15 mouse cellular contexts compared by ENCODE assay signal in the genomic region with DNA sequence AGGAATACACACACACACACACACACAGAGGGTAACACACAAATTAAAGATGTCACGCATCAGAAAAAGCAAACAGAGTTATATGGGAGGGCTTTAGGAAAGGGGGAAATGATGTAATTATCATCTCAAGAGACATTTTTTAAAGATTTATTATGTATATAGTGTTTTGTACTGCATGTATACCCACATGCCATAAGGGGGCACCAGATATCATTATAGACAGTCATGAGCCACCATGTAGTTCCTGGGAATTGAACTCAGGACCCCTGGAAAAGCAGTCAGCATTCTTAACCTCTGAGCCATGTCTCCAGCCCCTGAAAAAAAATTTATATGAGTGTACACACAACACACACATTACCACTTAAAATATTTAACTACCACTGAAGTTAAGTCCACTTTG. TPM values are rescaled to one million over a fixed set of nuclear protein-coding genes. Genes with fewer than 3 reads are reported as not detected.
DNase-seq lines count a peak whose midpoint lies in the region; ATAC-seq and TF ChIP-seq lines count a peak whose summit lies in the region.
"Had no signal": no experiment of that assay in that cellular context is flagged by ENCODE, and none has a peak within 500 bp of the region (broad histone marks: within the 10 kb centered on the region; RNA-seq: fewer than 3 reads in every experiment).

No protein-coding gene starts in this region.

- 89% methylated on average over 1 of the region's 1 CpGs for WGBS in forebrain, postnatal 0 days
- WGBS in forebrain, embryonic 16.5 days, result 85% methylated on average over 1 of the region's 1 CpGs
- WGBS in hindbrain, postnatal 0 days, result 90% methylated on average over 1 of the region's 1 CpGs
- WGBS in hindbrain, embryonic 10.5 days, result 98% methylated on average over 1 of the region's 1 CpGs

- 0 out of 2 replicates have a peak, but pooled peaks have one; percentile 10 for TF ChIP-seq CTCF in forebrain, postnatal 0 days (IDR thresholded peaks at IDR 0.05; ENCODE audit: low read depth)
- TF ChIP-seq CTCF in hindbrain, postnatal 0 days (IDR thresholded peaks at IDR 0.05; ENCODE audit: low read depth), result 0 out of 2 replicates have a peak, but pooled peaks have one; percentile 1
- peak; percentile 45 for TF ChIP-seq CTCF in Patski (IDR thresholded peaks at IDR 0.05)

- in situ Hi-C loops in Patski (cut with MboI; ENCODE audit: low pct_unique_long_range_greater_than_20kb), result no loop called here

- no peaks in the 10 kb centered on the region for H3K4me1 ChIP-seq in forebrain, postnatal 0 days (ENCODE audit: insufficient read depth)
- no peaks in the 10 kb centered on the region for H3K4me1 ChIP-seq in forebrain, embryonic 16.5 days (replicated peaks; ENCODE audit: control insufficient read depth, insufficient read depth, low read length)
- no peaks in the 10 kb centered on the region for H3K4me1 ChIP-seq in hindbrain, postnatal 0 days (ENCODE audit: insufficient read depth, low read length)
- H3K4me1 ChIP-seq in hindbrain, embryonic 10.5 days (replicated peaks), result no peaks in the 10 kb centered on the region
- H3K4me1 ChIP-seq: lung, embryonic 15.5 days had no signal

- no peak overlapping the region for H3K27ac ChIP-seq in forebrain, postnatal 0 days (ENCODE audit: low read depth, low read length)
- H3K27ac ChIP-seq in forebrain, embryonic 16.5 days (ENCODE audit: low read length), result no peak overlapping the region
- H3K27ac ChIP-seq in hindbrain, postnatal 0 days, result no peak overlapping the region
- H3K27ac ChIP-seq in hindbrain, embryonic 10.5 days, result no peak overlapping the region
- H3K27ac ChIP-seq: lung, embryonic 15.5 days had no signal

- H3K9me3 ChIP-seq in forebrain, postnatal 0 days (ENCODE audit: low read length), result no peaks in the 10 kb centered on the region
- no peaks in the 10 kb centered on the region for H3K9me3 ChIP-seq in forebrain, embryonic 16.5 days (ENCODE audit: control insufficient read depth, low read length)
- H3K9me3 ChIP-seq in hindbrain, postnatal 0 days (ENCODE audit: low read length), result no peaks in the 10 kb centered on the region
- H3K9me3 ChIP-seq in hindbrain, embryonic 10.5 days, result no peaks in the 10 kb centered on the region
- H3K9me3 ChIP-seq: lung, embryonic 15.5 days had no signal

- ATAC-seq in forebrain, postnatal 0 days, result no peak
- ATAC-seq in forebrain, embryonic 16.5 days, result no peak
- ATAC-seq in hindbrain, postnatal 0 days, result no peak
- no peak for ATAC-seq in Patski
- ATAC-seq: forebrain, embryonic 14.5 days had no signal

- H3K4me2 ChIP-seq in forebrain, postnatal 0 days (ENCODE audit: low read depth), result no peak overlapping the region
- H3K4me2 ChIP-seq in forebrain, embryonic 16.5 days (ENCODE audit: low read length), result no peak overlapping the region
- H3K4me2 ChIP-seq in hindbrain, postnatal 0 days (ENCODE audit: low read depth, low read length), result no peak overlapping the region
- H3K4me2 ChIP-seq: lung, embryonic 15.5 days had no signal

- peaks cover 19% of the 10 kb centered on the region for H3K36me3 ChIP-seq in forebrain, postnatal 0 days (ENCODE audit: insufficient read depth)
- H3K36me3 ChIP-seq in forebrain, embryonic 16.5 days (ENCODE audit: control insufficient read depth, insufficient read depth), result peaks cover 16% of the 10 kb centered on the region
- peaks cover 12% of the 10 kb centered on the region; the same call in 1 of the 2 replicates for H3K36me3 ChIP-seq in hindbrain, postnatal 0 days (ENCODE audit: insufficient read depth, low read length)
- H3K36me3 ChIP-seq in hindbrain, embryonic 10.5 days, result peaks cover 46% of the 10 kb centered on the region

- no peak overlapping the region for H3K4me3 ChIP-seq in forebrain, postnatal 0 days (ENCODE audit: low read depth, low read length)
- H3K4me3 ChIP-seq in forebrain, embryonic 16.5 days (replicated peaks; ENCODE audit: low read length), result no peak overlapping the region
- H3K4me3 ChIP-seq in hindbrain, postnatal 0 days (ENCODE audit: low read length), result no peak overlapping the region
- no peak overlapping the region for H3K4me3 ChIP-seq in hindbrain, embryonic 10.5 days
- H3K4me3 ChIP-seq: lung, embryonic 15.5 days had no signal

- CTCF ChIA-PET in Patski (lab: Charles Lee), result interaction anchor here (0.9 kb wide), 1 partner anchor 8 kb away, joined by 5 read pairs; no protein-coding TSS in a partner anchor

- no peak for DNase-seq in forebrain, postnatal 0 days
- no peak for DNase-seq in hindbrain, postnatal 0 days (ENCODE audit: low spot score)
- DNase-seq in hindbrain, embryonic 10.5 days (ENCODE audit: low spot score), result no peak
- peak; percentile 59 for DNase-seq in 3T3-L1 (ENCODE audit: low read depth, low spot score)
- DNase-seq in Patski (ENCODE audit: low read depth, low spot score), result no peak
- DNase-seq in cerebellum, postnatal 25 days, result no peak
- no peak for DNase-seq in cerebellum, postnatal 36 days
- DNase-seq: adrenal gland, adult 8-10 months; cerebellum, postnatal 14 days; gastrocnemius, postnatal 25 days; kidney, postnatal 36 days; right cerebral cortex, postnatal 4 days had no signal

- no peaks in the 10 kb centered on the region for H3K27me3 ChIP-seq in forebrain, postnatal 0 days (ENCODE audit: insufficient read depth, low read length)
- no peaks in the 10 kb centered on the region for H3K27me3 ChIP-seq in forebrain, embryonic 16.5 days (replicated peaks; ENCODE audit: control insufficient read depth, insufficient read depth, low read length)
- H3K27me3 ChIP-seq in hindbrain, postnatal 0 days (ENCODE audit: insufficient read depth, low read length), result no peaks in the 10 kb centered on the region
- no peaks in the 10 kb centered on the region for H3K27me3 ChIP-seq in hindbrain, embryonic 10.5 days (ENCODE audit: insufficient read depth, poor library complexity, severe bottlenecking)
- no peaks in the 10 kb centered on the region for H3K27me3 ChIP-seq in Patski
- H3K27me3 ChIP-seq: lung, embryonic 15.5 days had no signal

- POLR2A ChIA-PET in Patski (lab: Charles Lee), result no interaction called here

- no peak overlapping the region for H3K9ac ChIP-seq in forebrain, postnatal 0 days
- no peak overlapping the region for H3K9ac ChIP-seq in forebrain, embryonic 16.5 days (replicated peaks; ENCODE audit: low read depth, low read length)
- H3K9ac ChIP-seq in hindbrain, postnatal 0 days (replicated peaks; ENCODE audit: low read length), result no peak overlapping the region
- H3K9ac ChIP-seq: lung, embryonic 15.5 days had no signal

RNA-seq across cellular contexts. Expression of a gene that starts 32.4 kb away (rescaled TPM):
- 32.2 and 34.9 TPM in 2 replicates for total RNA-seq in forebrain, postnatal 0 days (2014; rRNA removed)
- polyA plus RNA-seq in forebrain, postnatal 0 days (2015; fragmentation: Nextera tagmentation; extraction: Ambion mirVana), result 37.3 and 37.7 TPM in 2 replicates
- polyA plus RNA-seq in forebrain, embryonic 16.5 days (2015; fragmentation: Nextera tagmentation; extraction: Ambion mirVana), result 48.2 and 56.7 TPM in 2 replicates
- 21.6 and 22.3 TPM in 2 replicates for total RNA-seq in hindbrain, postnatal 0 days (2014; rRNA removed)
- 45.9 and 51.5 TPM in 2 replicates for polyA plus RNA-seq in hindbrain, postnatal 0 days (2015; fragmentation: Nextera tagmentation; extraction: Ambion mirVana)
- 68.2 and 78.5 TPM in 2 replicates for polyA plus RNA-seq in hindbrain, embryonic 10.5 days (2016; fragmentation: Nextera tagmentation; extraction: Ambion mirVana)
- polyA plus RNA-seq in Patski (2021), result 75.5 TPM

RNA-seq across cellular contexts. Expression of a gene that starts 33.0 kb away (rescaled TPM):
- 29.1 and 40.7 TPM in 2 replicates for total RNA-seq in forebrain, postnatal 0 days (2014; rRNA removed)
- 17.0 and 23.8 TPM in 2 replicates for polyA plus RNA-seq in forebrain, postnatal 0 days (2015; fragmentation: Nextera tagmentation; extraction: Ambion mirVana)
- polyA plus RNA-seq in forebrain, embryonic 16.5 days (2015; fragmentation: Nextera tagmentation; extraction: Ambion mirVana), result 67.7 and 70.1 TPM in 2 replicates
- total RNA-seq in hindbrain, postnatal 0 days (2014; rRNA removed), result 19.3 and 24.6 TPM in 2 replicates
- polyA plus RNA-seq in hindbrain, postnatal 0 days (2015; fragmentation: Nextera tagmentation; extraction: Ambion mirVana), result 25.7 and 26.4 TPM in 2 replicates
- 71.8 and 86.4 TPM in 2 replicates for polyA plus RNA-seq in hindbrain, embryonic 10.5 days (2016; fragmentation: Nextera tagmentation; extraction: Ambion mirVana)
- 54.7 TPM for polyA plus RNA-seq in Patski (2021)

RNA-seq across cellular contexts. Expression of a gene that starts 42.6 kb away (rescaled TPM):
- 6.1 and 8.4 TPM in 2 replicates for total RNA-seq in forebrain, postnatal 0 days (2014; rRNA removed)
- polyA plus RNA-seq in forebrain, postnatal 0 days (2015; fragmentation: Nextera tagmentation; extraction: Ambion mirVana), result 4.6 and 8.0 TPM in 2 replicates
- 4.7 and 6.1 TPM in 2 replicates for polyA plus RNA-seq in forebrain, embryonic 16.5 days (2015; fragmentation: Nextera tagmentation; extraction: Ambion mirVana)
- 15.7 and 22.9 TPM in 2 replicates for total RNA-seq in hindbrain, postnatal 0 days (2014; rRNA removed)
- polyA plus RNA-seq in hindbrain, postnatal 0 days (2015; fragmentation: Nextera tagmentation; extraction: Ambion mirVana), result 15.3 and 15.7 TPM in 2 replicates
- polyA plus RNA-seq in hindbrain, embryonic 10.5 days (2016; fragmentation: Nextera tagmentation; extraction: Ambion mirVana), result 4.6 and 5.0 TPM in 2 replicates
- 12.7 TPM for polyA plus RNA-seq in Patski (2021)
